Mouse (Mus musculus) kidney, adult 11 months (tissue): Measurements from ENCODE around the gene Fabp6.

Experiments used
- DNase-seq: peaks from one replicate; pipeline ENCODE4 v3.0.0; 2022

The Fabp6 gene

DNA sequence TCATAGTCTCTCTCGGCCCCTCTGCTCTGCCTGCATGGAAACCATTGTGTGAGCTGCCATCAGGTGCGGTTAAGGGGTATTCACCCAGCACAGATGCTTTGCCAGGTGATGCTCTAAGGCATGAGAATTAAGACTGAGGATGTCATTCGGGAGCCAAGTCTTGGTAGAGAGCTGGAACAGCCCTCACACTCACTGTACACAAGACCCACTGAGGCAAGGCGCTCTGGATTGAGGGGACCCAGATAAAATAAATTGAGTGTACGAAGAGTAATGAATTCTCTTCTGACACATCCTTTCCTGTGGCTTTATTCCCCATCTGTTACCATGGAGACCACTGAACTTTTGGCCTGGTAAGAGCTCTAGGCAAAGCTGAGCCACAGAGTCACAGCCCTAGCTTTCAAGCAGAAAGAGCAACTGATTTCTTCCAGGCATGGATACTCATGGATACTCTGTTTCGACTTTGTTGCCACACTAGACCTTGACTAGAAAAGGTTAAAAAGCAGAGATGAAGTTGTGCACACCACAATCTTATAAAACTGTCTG, 11.7 kb downstream of the Fabp6 start:
- no peak for DNase-seq

DNA sequence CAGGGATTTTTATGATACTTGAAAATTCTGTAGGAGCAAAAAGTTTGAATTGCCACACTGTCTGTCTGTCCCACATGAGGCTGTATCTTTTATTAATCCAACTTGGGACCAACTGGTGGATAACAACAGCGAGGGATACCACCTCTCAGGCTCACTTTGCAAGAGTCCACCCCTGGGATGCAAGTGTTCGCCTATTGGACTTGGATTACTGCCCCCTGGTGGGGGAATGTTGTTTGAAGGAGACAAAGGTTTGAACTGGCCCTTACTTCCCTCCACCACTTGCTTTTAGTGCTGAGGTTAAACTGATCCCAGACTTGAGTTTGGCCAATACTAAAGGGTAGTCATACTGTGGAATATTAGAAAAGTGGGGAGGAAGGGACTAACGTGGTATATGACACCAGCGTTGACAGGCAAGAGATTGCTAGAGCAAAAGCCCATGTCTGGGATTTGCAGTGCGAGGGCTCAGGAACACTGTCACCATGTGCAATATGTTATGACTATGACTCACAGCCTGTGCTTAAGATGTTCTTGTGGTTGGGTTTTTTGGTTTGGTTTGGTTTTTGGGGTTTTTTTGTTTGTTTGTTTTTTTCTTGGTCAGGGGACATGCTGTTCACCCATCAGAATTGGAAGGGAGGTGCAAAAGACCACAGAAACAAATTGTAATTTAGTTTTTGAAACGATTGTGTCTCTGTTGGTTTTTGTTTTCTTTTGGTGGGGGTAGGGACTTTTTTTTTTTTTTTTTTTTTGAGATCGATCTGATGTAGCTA, 14.8 kb downstream of the Fabp6 start, which contains the start of gene 4933415A04Rik:
Gene 4933415A04Rik (plus strand): TSS at position 717 of the 767 bp plus-strand sequence.
- peak; percentile 28 for DNase-seq

DNA sequence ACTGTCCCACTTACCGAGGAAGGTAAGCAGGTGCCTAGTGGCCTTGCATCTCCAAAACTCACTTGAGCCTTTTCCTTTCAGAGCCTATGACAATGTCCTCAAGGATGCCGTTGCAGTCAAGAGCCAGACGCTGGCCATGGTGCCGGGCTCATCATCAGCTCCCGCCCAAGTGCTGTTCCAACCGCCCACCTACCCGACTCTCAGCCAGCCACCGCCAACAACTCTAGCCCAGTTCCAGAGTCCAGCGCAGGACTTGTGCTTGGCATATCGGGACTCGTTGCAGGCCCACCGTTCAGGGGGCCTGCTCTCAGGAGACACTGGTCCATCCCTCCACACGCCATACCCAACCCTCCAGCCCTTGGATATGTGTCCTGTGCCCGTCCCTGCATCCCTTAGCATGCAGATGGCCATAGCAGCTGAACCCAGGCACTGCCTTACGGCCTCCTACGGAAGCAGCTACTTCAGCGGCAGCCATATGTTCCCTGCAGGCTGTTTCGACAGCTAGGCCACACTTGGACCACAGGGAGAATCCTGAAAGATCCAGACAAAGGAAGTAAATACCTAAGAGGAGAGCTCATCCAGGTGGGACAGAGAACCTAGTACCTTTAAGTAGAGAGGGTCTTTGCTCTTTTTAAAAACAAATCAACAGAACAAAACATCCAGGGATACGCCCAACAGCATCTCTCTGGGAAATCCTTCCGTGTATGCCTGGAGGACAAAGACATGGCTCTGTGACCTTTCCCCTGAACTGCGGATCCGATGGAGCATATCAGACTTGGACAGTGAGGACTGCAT, 15.9 kb downstream of the Fabp6 start:
- DNase-seq: no peak

DNA sequence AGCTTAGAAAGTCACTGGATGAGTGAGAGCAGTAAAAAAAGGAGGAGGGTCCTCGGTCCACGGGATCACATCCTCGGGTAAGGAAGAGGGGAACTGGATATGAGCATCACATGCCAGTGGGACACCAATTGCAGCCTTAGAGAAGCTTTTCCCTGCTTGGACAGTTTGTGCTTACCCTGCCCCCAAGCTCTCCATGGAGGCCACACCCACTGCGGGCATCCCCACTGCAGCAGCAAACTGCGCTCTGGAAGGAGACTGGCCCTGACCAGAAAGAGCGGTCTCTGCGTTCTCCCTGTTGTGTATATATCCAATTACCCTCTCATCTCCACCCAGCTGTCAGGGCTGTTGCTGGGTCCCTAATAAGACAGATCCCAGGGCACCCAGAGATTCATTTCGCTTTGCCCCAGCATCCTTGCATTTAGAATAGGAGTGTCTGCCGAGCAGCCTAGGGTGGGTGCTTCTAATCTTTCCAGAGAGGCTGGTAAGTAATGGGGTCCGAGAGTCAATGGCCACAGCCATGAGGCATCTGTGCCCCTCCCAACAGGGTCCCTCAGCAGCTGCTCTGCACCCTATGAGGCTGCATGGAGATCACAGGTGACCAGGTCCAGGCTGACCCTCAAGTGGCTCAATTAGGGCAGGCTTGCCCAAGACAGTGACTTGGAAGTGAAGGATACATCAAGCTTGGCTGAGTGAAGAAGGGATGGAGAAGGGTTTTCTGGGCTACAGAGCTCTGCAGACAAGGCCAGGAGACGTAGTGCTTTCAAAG, 23.4 kb downstream of the Fabp6 start:
- no peak for DNase-seq

DNA sequence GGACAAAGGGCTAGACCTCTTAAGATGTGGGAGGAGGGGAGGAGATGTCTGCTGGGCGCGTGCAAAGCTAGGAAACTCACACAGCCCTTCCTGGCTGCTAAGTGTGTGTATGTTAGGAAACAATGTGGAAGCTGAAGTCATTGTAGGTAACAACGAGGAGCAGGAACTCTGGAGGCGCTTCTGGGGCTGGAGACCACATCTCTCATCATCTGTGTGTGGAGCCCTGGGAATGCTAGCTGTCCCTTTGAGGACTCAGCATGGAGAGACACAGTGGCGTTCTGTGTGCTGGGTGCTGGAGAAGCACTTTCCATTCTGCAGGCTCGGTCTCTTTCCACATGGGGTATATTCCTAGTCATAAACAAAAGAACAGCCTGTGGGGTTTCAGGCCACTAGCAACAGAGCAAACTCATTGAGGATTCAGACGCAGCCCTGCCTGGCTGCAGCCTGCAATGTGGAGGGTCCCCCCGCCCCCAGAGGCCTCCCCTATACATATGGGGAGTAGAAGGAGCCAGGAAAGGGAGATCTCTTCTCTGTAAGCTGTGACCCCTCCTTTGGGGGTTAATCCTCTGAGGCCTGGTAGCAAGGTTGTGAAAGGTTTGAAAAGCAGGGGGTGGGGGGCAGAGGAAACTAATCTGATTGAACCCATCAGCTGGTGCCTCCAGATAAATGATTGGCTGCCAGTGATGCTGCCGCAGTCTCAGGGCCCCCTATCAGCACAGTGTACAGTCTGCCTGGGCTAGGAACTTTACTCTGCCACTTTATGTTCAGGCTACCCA, 25.8 kb downstream of the Fabp6 start:
- no peak for DNase-seq

DNA sequence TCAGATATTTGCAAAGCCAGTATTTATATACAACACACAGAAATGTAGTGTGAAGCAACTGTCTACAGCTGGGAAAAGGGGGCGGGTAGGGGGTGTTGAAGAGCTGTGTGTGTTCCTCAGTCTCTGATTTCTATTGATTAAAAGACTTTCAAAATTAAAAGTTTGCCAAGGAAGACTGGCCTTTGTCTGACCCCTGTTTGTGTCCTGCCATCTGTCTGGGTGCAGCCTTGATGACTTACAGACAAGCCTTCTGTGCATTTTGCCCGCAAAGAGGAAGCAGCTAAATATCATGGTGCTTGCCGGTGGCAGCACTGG, 26.3 kb downstream of the Fabp6 start:
- no peak for DNase-seq

DNA sequence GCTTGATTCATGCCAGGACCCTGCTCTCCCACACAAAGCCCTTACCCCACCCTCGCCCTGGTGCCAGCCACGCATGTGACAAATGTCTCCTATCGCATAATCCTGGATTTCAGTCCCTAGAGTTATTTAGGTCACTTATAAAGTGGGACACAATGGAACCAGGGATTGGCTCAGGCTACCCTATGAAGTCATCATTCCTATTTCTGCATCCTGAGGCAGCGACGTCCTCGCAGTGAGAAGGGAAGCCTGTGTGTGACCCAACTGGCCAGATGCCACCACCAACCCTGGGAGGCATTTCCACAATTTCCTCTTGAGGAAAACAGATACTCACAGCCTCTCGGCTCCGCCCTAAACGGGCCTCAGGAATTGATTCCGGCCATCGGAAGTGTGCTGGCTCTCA, 31.7 kb downstream of the Fabp6 start:
- peak; percentile 85 for DNase-seq

DNA sequence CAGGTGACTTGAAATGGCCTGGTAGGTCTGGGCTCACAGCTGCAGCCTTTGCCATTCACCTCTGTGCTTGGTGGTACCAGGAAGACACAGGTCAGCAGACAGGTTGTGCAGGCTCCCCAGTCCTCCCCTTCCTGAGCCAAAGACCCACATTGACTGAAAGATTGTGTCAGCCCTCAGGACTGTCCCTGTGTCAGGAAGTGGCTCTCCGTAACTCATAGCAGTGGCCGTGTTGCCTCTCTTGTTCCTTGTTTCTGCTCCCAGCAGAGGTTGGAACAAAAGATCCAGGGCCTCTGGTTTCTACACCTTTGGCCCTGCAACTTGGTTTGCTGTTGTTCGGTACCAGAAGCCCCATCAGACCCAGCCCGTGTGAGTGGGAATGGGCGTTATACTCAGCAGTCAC, 32.2 kb downstream of the Fabp6 start:
- no peak for DNase-seq

DNA sequence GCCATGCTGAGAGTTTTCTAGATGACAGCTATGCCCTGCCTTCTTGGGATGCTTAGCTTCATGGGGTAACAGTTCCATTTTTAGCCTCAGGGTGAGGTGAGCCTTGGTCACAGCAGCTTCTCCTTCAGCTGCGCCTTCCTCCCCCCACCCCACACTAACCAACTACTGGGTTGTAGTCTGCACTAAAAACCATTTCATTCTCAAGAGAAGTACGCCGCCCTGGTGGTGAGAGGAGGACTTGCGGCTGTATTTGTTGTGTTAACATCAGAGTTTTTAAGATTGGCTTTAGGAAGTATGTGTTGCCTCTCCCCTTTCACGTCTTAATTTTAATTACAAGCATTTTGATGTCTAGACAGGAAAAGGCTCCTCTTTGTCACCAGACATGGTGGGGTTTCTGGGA, 33.1 kb downstream of the Fabp6 start:
- no peak for DNase-seq

DNA sequence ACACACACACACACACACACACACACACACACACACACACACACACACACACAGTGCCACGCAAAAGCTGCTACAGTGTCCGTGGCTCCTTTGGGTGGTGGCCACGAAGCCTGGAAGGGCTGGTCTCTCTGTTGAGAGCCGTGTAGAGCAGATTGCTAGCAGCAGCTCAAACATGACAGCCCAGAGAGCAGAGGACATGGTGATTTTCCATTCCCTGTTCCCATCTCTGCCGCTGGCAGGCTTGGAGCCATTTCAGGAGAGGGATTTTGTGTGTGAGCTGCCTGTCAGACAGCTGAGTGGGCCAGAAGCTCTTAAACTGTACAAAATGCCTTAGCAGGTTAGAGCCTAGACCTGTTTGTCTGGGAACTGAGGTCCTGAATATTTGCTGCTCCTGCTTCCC, 34.6 kb downstream of the Fabp6 start:
- no peak for DNase-seq

DNA sequence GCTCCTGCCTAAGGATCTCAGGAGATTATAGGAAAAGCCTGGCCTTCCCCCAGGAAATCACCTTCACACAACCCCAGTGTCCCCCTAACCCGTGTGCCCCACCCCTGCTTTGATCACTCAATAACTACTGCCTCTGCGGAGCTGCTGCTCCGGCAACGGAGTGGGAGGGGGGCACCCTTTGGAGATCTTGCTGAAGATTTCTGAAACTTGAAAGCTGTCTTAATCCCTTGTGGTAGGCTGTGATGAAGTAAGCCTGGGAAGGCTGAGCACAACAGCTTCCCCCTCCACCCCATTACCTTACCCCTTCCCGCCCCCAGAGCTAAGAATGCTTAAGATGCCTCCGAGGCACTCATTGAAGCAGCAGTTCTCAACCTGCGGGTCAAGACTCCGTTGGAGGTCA, 35.5 kb downstream of the Fabp6 start:
- no peak for DNase-seq

DNA sequence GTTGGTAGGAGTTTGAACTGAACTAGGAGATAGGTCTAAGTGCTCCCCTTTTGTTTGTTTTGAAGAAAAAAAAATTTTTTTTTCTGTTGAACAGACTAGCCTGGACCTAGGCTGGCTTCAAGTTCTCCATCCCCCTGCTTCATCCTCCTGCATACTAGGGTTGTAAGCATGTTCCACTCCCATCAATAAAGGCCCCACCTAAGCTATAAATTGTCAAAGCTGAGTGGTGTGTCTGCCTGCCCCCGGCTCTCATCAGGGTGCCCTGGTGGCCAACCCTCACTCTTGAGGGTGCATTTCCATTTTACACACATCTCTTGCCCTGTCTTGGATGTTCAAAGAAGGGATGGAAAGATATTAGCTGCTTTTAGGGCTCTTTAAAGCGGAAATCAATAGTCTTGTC, 35.9 kb downstream of the Fabp6 start:
- no peak for DNase-seq

DNA sequence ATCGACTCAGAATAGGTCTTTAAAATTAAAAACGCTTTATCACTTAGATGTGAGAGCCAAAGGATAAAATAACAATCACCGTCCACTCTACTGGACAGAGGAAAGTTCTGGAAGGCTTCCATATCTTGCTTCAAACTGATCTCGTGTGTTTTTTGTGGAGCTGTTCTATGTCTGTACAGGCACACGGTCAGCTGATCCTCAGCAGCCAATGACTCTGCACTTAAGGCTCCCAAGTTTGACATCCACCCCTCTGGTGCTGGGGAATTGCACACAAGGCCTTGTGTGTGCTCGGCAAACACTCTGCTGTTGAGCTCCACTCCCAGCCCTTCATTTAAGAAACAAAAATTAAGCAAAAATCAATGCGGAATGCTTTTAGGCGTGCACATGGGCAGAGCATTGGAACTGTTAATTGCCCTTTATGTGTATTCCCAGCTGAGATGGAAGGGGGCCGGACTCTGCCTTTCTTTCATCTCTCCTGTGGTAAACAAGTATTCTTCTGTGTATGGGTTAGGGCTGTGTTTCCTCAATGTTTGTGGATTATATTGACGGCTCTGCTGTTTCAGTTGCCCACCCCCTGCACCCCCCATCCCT, 37.6 kb downstream of the Fabp6 start:
- DNase-seq: no peak

DNA sequence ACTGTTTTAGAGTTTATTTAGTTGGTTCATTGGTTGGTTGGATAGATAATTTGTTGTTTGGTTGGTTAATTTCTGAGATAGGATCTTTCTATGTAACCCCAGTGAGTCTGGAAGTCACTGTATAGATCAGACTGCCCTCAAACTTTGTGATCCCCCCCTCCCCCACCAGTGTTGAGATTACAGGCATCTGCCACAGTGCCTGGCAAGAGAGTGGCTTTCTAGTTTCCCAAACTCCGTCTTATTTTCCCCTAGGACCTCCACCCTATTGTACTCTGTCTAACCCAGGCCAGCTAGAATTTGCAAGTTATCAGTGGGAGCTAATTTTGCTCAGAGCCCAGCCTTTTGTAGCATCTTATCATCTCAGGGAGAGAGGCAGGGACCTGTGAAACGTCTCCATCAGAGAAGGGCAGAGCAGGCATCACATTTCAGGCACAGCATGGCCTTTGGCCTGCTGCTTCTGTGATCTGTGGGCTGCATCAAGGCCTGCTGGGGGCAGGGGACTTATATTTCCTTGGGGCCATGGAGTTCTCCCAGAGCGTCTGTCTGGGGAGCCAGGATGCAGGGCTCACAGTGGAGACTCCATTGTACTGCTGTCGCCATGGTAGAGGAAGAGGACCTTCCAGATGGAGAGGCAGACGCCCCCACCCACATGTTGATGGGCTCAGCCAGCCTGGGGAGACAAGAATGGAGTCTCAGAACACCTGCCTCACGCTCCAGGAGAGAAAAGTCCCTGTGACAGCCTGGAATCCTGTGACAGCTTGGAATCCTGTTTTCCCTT, 41.6 kb downstream of the Fabp6 start:
- DNase-seq: no peak

DNA sequence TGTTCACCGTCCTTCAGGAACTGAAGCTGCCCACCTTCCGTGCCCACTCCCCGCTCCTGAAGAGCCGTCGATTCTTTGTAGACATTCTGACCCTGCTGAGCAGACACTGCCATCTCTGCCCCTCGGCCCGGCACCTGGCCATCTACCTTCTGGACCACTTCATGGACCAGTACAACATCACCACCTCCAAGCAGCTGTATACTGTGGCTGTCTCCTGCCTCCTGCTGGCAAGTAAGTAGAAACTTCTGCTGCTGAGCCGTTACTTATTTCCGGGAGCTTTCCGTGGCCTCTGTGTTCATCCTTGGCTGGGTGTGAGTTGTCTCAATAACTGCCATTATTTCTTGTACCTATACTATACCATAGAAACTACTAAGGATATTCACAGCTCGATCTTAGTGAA, 44.8 kb downstream of the Fabp6 start:
- no peak for DNase-seq

DNA sequence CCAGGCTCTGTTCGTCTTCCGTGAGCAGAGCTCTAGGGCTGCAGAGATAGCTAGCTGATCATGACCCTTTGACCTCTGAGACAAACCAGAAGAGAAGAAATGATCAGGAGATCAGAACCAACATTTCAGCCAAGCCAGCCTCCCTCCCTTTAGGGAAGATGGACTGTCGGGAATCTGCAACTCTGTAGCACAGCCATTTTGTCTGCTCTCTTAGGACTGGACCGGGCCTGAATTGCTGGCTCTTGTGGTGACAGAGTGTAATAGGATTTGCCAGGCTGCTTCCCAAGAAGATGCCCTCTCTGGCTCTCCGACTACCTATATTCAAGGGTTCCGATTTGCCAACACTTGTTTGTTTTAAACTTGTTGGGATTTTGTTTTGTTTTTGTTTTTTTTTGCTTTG, 48.7 kb downstream of the Fabp6 start:
- DNase-seq: no peak

DNA sequence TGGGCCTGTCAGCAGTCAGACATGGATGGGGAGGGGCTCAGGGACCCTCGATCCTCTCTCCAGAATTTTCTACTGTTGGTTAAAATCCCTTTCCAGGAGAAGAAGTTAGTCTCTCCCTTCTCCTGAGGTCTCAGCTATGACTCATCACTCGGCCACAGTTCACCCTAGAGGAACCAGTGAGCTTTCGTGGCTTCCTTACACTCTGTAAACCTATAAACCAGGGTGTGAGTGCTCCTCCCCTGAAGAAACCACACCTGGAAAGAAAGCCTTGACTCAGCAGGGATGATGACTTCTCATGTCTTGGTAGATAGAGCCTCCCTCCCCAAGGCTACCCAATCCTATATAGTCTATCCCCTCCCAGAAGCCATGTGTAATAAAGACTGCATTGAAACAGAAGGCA, 49.6 kb downstream of the Fabp6 start:
- DNase-seq: no peak

DNA sequence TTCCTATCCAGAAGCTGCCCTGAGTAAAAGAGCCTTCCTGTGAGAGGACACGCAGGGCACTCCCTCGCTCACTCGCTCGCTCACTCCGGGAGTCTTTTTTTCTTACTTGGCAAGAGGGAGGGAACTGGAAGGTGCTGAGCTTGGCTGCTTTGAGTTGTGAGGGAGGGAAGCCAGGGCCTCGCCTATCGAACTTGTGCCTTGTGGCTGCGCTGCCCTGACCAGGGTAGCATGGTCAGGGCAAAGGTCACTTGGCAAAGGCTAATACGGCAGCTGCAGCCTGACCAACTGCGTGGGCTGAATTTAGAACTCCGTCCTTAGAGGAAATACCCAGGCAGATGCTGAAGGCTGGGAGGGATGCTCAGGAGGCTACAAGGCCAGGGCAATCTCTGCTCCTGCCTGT, 51.6 kb downstream of the Fabp6 start:
- DNase-seq: peak; percentile 87

DNA sequence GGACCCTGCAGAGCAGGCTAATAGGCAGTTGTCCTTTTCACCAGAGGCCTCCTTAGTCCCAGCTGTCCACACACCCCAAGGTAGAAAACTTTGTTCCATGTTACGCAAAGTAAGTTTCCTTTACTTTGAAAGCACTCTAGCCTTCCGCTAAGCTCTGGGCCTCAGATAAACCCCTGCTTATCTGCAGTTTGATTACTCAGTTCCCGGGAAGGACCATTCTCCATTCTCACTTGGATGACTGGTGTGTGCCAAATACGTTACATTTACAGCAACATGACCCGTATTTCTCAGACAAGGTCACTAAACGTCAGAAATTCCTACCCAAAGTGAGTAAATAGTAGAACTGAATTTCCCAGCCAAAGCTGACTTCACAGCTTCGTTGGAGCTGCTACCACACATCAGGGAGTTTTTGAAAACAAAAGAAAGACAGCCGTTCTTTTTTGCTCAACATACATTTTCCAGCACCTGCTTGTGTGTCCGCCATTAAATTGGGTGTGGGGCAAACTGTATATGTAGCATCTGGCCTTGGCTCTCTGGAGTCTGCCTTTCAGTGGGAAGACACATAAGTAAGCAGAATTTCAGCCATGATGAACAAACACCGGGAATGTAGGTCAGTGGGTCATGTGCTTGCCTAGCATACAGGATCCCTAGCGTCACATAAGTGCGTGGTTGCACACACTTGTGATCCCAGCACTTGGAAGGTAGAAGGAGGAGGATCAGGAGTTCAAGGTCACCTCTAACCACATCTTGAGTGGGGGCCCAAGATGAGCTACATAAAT, 52.5 kb downstream of the Fabp6 start:
- no peak for DNase-seq

DNA sequence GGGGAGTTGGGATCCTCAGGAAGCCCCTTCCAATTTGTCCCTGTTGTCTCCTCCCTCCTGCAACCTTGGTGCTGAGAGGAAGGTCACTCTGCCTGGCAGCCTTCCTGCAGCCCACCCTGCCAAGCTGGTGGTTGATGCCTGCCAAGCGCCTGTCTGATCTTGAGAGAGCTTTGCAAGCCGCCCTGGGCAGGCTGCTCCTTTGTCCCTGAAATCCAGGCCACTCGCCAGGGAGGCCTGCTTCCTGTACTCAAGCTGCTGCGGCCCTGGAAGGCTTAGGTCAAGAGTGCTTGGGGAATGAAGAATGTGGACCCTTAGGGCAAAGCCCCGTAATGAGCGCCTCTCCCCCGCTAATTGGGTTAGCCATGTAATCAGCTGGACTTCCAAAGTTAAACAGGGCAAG, 53.2 kb downstream of the Fabp6 start:
- peak; percentile 12 for DNase-seq

DNA sequence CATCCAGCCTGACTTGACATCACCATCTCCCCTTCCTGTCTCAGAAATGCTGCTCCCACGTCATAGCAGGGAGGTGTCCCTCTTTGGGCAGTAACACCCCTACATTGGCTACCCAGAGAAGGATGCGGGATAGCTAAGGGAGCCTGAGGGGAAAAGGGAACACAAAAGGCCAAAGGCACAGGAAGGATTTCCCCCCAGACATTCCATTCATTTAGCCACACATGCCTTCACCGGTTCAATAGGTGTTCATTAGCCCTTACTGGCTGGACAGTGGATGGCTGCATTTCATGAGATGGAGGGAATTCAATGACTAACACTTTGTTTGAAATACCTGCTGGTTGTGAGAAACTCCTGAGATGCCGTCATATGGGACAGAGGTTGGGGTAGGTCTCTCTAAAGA, 54.7 kb downstream of the Fabp6 start:
- no peak for DNase-seq
